Mouse (Mus musculus) limb, embryonic 14.5 days (tissue): Measurements from ENCODE around the gene Alg12. TPM values are rescaled to one million over a fixed set of nuclear protein-coding genes. Genes with fewer than 3 reads are reported as not detected.
A peak's percentile ranks its signal among the peaks of the same experiment; 100 is the strongest.

ENCODE experiments used
- ATAC-seq: fragments of 200-750 bp; cut with Nextera tagmentation; 2 replicates; pipeline ENCODE4 v1.8.0; 2017; ENCODE audit warnings: low read depth, moderate number of reproducible peaks, moderate TSS enrichment; ENCODE audit not compliant: low FRiP score
- DNase-seq: peaks from one replicate; pipeline ENCODE4 v3.0.0-alpha.2; 2015; ENCODE audit warnings: low spot score
- H3K27ac ChIP-seq: fragments of 300-500 bp; sonication (generic); replicated peaks from 2 replicates; pipeline ENCODE4 v1.5.1; 2014; ENCODE audit warnings: low read depth, mild to moderate bottlenecking, low read length, moderate library complexity, mixed read lengths
- H3K27me3 ChIP-seq: fragments of 300-500 bp; sonication (generic); 2 replicates; pipeline ENCODE4 v1.6.1; 2014; ENCODE audit warnings: low read length, mixed read lengths; ENCODE audit not compliant: control insufficient read depth, insufficient read depth
- H3K36me3 ChIP-seq: fragments of 300-500 bp; sonication (generic); 2 replicates; pipeline ENCODE4 v1.6.1; 2014; ENCODE audit warnings: mild to moderate bottlenecking, low read length, moderate library complexity, mixed read lengths; ENCODE audit not compliant: control insufficient read depth, insufficient read depth
- H3K4me1 ChIP-seq: fragments of 300-500 bp; sonication (generic); 2 replicates; pipeline ENCODE4 v1.6.1; 2014; ENCODE audit warnings: antibody characterized with exemption, low read length, mixed read lengths; ENCODE audit not compliant: control insufficient read depth, insufficient read depth
- H3K4me2 ChIP-seq: fragments of 300-500 bp; sonication (generic); replicated peaks from 2 replicates; pipeline ENCODE4 v1.6.1; 2014; ENCODE audit warnings: low read depth, mild to moderate bottlenecking, low read length, moderate library complexity; ENCODE audit not compliant: severe bottlenecking
- H3K4me3 ChIP-seq: fragments of 300-500 bp; sonication (generic); replicated peaks from 2 replicates; pipeline ENCODE4 v1.5.1; 2014; ENCODE audit warnings: low read length
- H3K9ac ChIP-seq: fragments of 300-500 bp; sonication (generic); 2 replicates; pipeline ENCODE4 v1.6.1; 2014; ENCODE audit warnings: mild to moderate bottlenecking, low read depth, low read length, moderate library complexity; ENCODE audit not compliant: severe bottlenecking
- H3K9me3 ChIP-seq: fragments of 300-500 bp; sonication (generic); 2 replicates; pipeline ENCODE4 v1.6.1; 2016; ENCODE audit warnings: low read length; ENCODE audit not compliant: control insufficient read depth
- POLR2A ChIP-seq: fragments of 200-500 bp; IDR thresholded peaks from 2 replicates; pipeline ENCODE4 v1.8.0; 2012; ENCODE audit warnings: inconsistent platforms, mild to moderate bottlenecking, moderate library complexity, borderline replicate concordance; ENCODE audit not compliant: insufficient read depth, insufficient read length; ENCODE audit errors: extremely low read depth
- WGBS: fragments of 180-500 bp; shearing (Covaris S2); extraction: QIAGEN DNeasy Blood & Tissue Kit; methylation state at CpG from one replicate; pipeline ENCODE4 v1.1.7; 2014; 5-methylcytosine and 5-hydroxymethylcytosine counted together
- polyA plus RNA-seq, 2 experiments: library from polyadenylated mRNA; depleted of rRNA in 1 of 2; stranded (reverse) in 1 of 2; unstranded in 1 of 2; fragments of >200 nt; fragmentation: Nextera tagmentation in 1 of 2; extraction: Ambion mirVana in 1 of 2; gene quantifications; 2 replicates each; pipeline versions ENCODE4 v1.2.1 to v1.2.3; 2012 to 2014

Alg12 gene
- polyA plus RNA-seq, 2 experiments = 12.1 to 17.9 TPM

GRCm38 (mm10) chr15:88858141-88858541 lies 39.0 kb upstream of the Alg12 start:
- no peaks in the 10 kb centered on the region for H3K36me3 ChIP-seq
- no peak overlapping the region for H3K27ac ChIP-seq
- ATAC-seq (no peak), DNase-seq (no peak)
- H3K27me3 ChIP-seq = no peaks in the 10 kb centered on the region
- no peak overlapping the region for H3K9ac ChIP-seq
- H3K9me3 ChIP-seq = no peaks in the 10 kb centered on the region
- WGBS = 79% methylated on average over 3 of the region's 3 CpGs
- no peak overlapping the region for H3K4me2 ChIP-seq
- TF ChIP-seq POLR2A = no peak
- peaks cover 24% of the 10 kb centered on the region for H3K4me1 ChIP-seq
- no peak overlapping the region for H3K4me3 ChIP-seq

GRCm38 (mm10) chr15:88857361-88857760 lies 38.2 kb upstream of the Alg12 start:
- DNase-seq (no peak), ATAC-seq (no peak)
- H3K27me3 ChIP-seq = no peaks in the 10 kb centered on the region
- 84% methylated on average over 7 of the region's 7 CpGs for WGBS
- H3K9ac ChIP-seq = no peak overlapping the region
- H3K4me1 ChIP-seq = peaks cover 24% of the 10 kb centered on the region
- no peak for TF ChIP-seq POLR2A
- H3K36me3 ChIP-seq = no peaks in the 10 kb centered on the region
- no peak overlapping the region for H3K4me3 ChIP-seq
- H3K4me2 ChIP-seq = no peak overlapping the region
- no peak overlapping the region for H3K27ac ChIP-seq
- H3K9me3 ChIP-seq = no peaks in the 10 kb centered on the region

- H3K9me3 ChIP-seq = no peaks in the 10 kb centered on the region
- ATAC-seq = no peak
- no peak overlapping the region for H3K9ac ChIP-seq
- 86% methylated on average over 5 of the region's 5 CpGs for WGBS
- DNase-seq = no peak
- H3K27me3 ChIP-seq = no peaks in the 10 kb centered on the region
- peaks cover 24% of the 10 kb centered on the region for H3K4me1 ChIP-seq
- H3K27ac ChIP-seq = no peak overlapping the region
- no peaks in the 10 kb centered on the region for H3K36me3 ChIP-seq
- H3K4me2 ChIP-seq = no peak overlapping the region
- no peak overlapping the region for H3K4me3 ChIP-seq
- no peak for TF ChIP-seq POLR2A
These were observed 37.5 kb upstream of the Alg12 start for GRCm38 (mm10) chr15:88856613-88857012.

- DNase-seq (no peak), ATAC-seq (no peak)
- Histone ChIP-seq H3K27ac (no peak overlapping the region), H3K9ac (no peak overlapping the region), H3K36me3 (no peaks in the 10 kb centered on the region), H3K4me3 (no peak overlapping the region), H3K27me3 (no peaks in the 10 kb centered on the region), H3K4me2 (no peak overlapping the region), H3K4me1 (peaks cover 17% of the 10 kb centered on the region), H3K9me3 (no peaks in the 10 kb centered on the region)
- no peak for TF ChIP-seq POLR2A
- 70% methylated on average over 6 of the region's 6 CpGs for WGBS
These were observed 36.8 kb upstream of the Alg12 start for GRCm38 (mm10) chr15:88855896-88856417.

GRCm38 (mm10) chr15:88854969-88855830 lies 36.1 kb upstream of the Alg12 start:
- Histone ChIP-seq H3K36me3 (no peaks in the 10 kb centered on the region), H3K4me1 (peaks cover 17% of the 10 kb centered on the region), H3K4me2 (no peak overlapping the region), H3K27me3 (no peaks in the 10 kb centered on the region), H3K9me3 (no peaks in the 10 kb centered on the region), H3K4me3 (no peak overlapping the region), H3K27ac (0 out of 2 replicates have a peak overlapping the region, but pooled peaks have one; percentile 26), H3K9ac (no peak overlapping the region)
- no peak for TF ChIP-seq POLR2A
- 72% methylated on average over 15 of the region's 15 CpGs for WGBS
- DNase-seq (no peak), ATAC-seq (no peak)
